Mouse (Mus musculus): ENCODE measurements around the gene Grik1. TPM values are rescaled to one million over a fixed set of nuclear protein-coding genes. Genes with fewer than 3 reads are reported as not detected.

The Grik1 gene
- not detected in 2 replicates for polyA plus RNA-seq (2012; ENCODE audit: insufficient read depth, insufficient read length, missing spikeins)

GRCm38 (mm10) chr16:88290132-88290772 is at the start of gene Grik1:
TSS of gene Grik1 (minus strand) at chr16:88290265.
- Histone ChIP-seq H3K27ac (ENCODE audit: insufficient read depth, low read depth, low read length) (no peak within 1 kb of the TSS), H3K4me1 (ENCODE audit: control insufficient read depth, insufficient read depth, low read length) (no peaks in the 10 kb centered on the region), H3K4me3 (ENCODE audit: insufficient read depth, low read length) (no peak within 1 kb of the TSS)
- TF ChIP-seq CTCF (IDR thresholded peaks at IDR 0.05; ENCODE audit: low read depth, low read length) (no peak), POLR2A (IDR thresholded peaks at IDR 0.05; ENCODE audit: borderline replicate concordance, low read depth, low read length) (no peak)

- Histone ChIP-seq H3K27ac (ENCODE audit: insufficient read depth, low read depth, low read length) (no peak overlapping the region), H3K4me1 (ENCODE audit: control insufficient read depth, insufficient read depth, low read length) (no peaks in the 10 kb centered on the region), H3K4me3 (ENCODE audit: insufficient read depth, low read length) (no peak overlapping the region)
- no peak for TF ChIP-seq CTCF (IDR thresholded peaks at IDR 0.05; ENCODE audit: low read depth, low read length)
- TF ChIP-seq POLR2A (IDR thresholded peaks at IDR 0.05; ENCODE audit: borderline replicate concordance, low read depth, low read length) = no peak
Observed at GRCm38 (mm10) chr16:88294209-88294608, 4.1 kb upstream of the Grik1 start.

DNA sequence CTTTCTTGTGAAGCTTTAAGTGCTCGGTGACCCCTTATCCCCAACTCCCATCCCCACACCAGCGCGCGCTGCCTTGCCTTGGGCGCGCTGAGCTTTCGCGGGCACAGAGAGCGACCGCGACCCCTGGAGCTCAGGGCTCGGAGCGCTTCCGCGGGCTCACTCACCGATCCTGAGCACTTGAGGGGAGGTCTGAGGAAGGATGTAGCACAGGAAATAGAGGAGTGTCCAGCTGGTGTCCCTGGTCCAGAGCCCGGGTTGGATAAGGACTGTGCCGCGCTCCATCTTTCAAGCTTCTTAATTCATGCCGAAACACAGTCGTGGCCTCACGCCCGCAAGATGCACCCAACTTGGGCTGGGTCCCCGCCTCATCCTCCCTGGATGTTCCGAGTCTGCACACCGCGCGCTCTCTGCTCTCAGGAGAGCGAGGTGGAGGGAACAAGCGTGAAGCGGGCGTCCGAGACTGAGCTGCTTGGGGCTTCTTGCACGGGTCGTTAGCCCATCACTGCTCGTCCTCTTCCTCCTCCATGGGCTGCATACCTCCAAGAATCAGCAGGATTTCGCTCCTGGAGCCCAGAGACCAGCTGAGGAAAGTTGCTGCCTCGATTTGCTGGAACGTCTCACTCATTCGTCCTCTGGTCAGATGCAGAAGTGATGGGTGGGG is 514 bp downstream of the Grik1 start:
- no peaks in the 10 kb centered on the region for H3K4me1 ChIP-seq (ENCODE audit: control insufficient read depth, insufficient read depth, low read length)
- H3K27ac ChIP-seq (ENCODE audit: insufficient read depth, low read depth, low read length) = no peak overlapping the region
- H3K4me3 ChIP-seq (ENCODE audit: insufficient read depth, low read length) = no peak overlapping the region
- no peak for TF ChIP-seq POLR2A (IDR thresholded peaks at IDR 0.05; ENCODE audit: borderline replicate concordance, low read depth, low read length)
- no peak for TF ChIP-seq CTCF (IDR thresholded peaks at IDR 0.05; ENCODE audit: low read depth, low read length)

DNA sequence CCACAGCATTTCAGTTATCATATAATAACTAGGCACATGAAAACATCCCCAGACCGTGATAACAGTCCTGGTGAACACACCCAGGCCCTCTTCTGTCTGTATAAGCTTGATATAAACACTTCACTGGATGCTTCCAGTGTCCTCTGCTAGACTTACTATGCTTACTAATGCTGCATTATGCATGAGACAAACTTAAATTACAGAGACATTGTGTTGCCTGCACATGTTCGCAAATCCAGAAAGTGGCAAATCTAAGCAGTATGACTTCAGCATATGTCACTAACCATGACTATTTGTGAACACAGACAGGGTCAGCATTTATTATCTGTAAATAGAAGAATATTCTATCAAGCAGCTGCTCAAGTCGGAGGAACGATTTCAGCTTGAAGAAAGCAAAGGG is 31.7 kb downstream of the Grik1 start:
- no peak overlapping the region for H3K4me3 ChIP-seq (ENCODE audit: insufficient read depth, low read length)
- TF ChIP-seq POLR2A (IDR thresholded peaks at IDR 0.05; ENCODE audit: borderline replicate concordance, low read depth, low read length) (no peak), CTCF (IDR thresholded peaks at IDR 0.05; ENCODE audit: low read depth, low read length) (no peak)
- H3K27ac ChIP-seq (ENCODE audit: insufficient read depth, low read depth, low read length) = no peak overlapping the region
- no peaks in the 10 kb centered on the region for H3K4me1 ChIP-seq (ENCODE audit: control insufficient read depth, insufficient read depth, low read length)

GRCm38 (mm10) chr16:88257072-88257471 is 33.0 kb downstream of the Grik1 start:
- Histone ChIP-seq H3K4me1 (ENCODE audit: control insufficient read depth, insufficient read depth, low read length) (no peaks in the 10 kb centered on the region), H3K4me3 (ENCODE audit: insufficient read depth, low read length) (no peak overlapping the region), H3K27ac (ENCODE audit: insufficient read depth, low read depth, low read length) (no peak overlapping the region)
- TF ChIP-seq CTCF (IDR thresholded peaks at IDR 0.05; ENCODE audit: low read depth, low read length) (no peak), POLR2A (IDR thresholded peaks at IDR 0.05; ENCODE audit: borderline replicate concordance, low read depth, low read length) (no peak)

GRCm38 (mm10) chr16:88256101-88256500 is 34.0 kb downstream of the Grik1 start:
- TF ChIP-seq POLR2A (IDR thresholded peaks at IDR 0.05; ENCODE audit: borderline replicate concordance, low read depth, low read length) = no peak
- TF ChIP-seq CTCF (IDR thresholded peaks at IDR 0.05; ENCODE audit: low read depth, low read length) = no peak
- no peak overlapping the region for H3K4me3 ChIP-seq (ENCODE audit: insufficient read depth, low read length)
- no peak overlapping the region for H3K27ac ChIP-seq (ENCODE audit: insufficient read depth, low read depth, low read length)
- no peaks in the 10 kb centered on the region for H3K4me1 ChIP-seq (ENCODE audit: control insufficient read depth, insufficient read depth, low read length)

DNA sequence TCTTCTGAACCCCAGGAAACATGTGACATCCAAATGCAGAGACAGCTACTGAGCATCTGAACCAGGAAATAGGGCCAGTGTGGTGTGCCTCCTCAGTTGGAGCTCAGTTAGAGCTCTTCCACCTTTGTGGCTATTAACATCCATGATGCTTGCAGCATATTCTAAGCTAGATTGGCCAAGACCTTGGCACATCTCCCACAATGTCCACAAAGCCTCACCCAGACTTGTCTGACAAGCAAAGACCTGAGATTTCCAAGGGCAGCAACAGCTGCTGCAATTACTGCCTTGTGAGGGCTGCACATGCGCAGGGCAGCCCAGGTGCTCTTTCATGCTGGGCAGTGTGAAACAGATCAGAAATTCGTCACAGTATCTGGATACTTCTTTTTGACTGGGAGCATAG is 37.4 kb downstream of the Grik1 start:
- no peak overlapping the region for H3K27ac ChIP-seq (ENCODE audit: insufficient read depth, low read depth, low read length)
- TF ChIP-seq POLR2A (IDR thresholded peaks at IDR 0.05; ENCODE audit: borderline replicate concordance, low read depth, low read length) (no peak), CTCF (IDR thresholded peaks at IDR 0.05; ENCODE audit: low read depth, low read length) (no peak)
- no peaks in the 10 kb centered on the region for H3K4me1 ChIP-seq (ENCODE audit: control insufficient read depth, insufficient read depth, low read length)
- no peak overlapping the region for H3K4me3 ChIP-seq (ENCODE audit: insufficient read depth, low read length)

- Histone ChIP-seq H3K27ac (ENCODE audit: insufficient read depth, low read depth, low read length) (no peak overlapping the region), H3K4me3 (ENCODE audit: insufficient read depth, low read length) (no peak overlapping the region), H3K4me1 (ENCODE audit: control insufficient read depth, insufficient read depth, low read length) (no peaks in the 10 kb centered on the region)
- no peak for TF ChIP-seq CTCF (IDR thresholded peaks at IDR 0.05; ENCODE audit: low read depth, low read length)
- TF ChIP-seq POLR2A (IDR thresholded peaks at IDR 0.05; ENCODE audit: borderline replicate concordance, low read depth, low read length) = no peak
Observed at GRCm38 (mm10) chr16:88251049-88251448, 39.0 kb downstream of the Grik1 start.

DNA sequence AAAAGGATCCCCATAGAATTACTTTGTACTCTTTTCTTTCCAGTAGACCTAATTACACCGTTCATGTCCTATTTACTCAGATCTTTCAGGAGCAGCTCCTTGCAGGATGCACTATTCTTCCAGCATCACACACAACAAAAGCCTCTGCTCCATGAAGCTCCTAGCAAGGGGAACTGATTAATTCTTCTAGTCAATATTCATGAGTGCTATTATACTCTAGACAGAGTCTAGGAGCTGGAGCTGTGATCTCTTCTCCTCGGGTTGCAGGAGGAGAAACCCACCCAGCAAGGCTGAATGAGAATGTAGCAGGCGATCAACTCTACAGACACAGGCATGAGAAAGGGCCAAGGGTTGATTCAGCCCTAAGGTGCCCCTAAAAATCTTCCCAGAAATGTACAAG is 40.2 kb downstream of the Grik1 start:
- H3K4me3 ChIP-seq (ENCODE audit: insufficient read depth, low read length) = no peak overlapping the region
- no peak overlapping the region for H3K27ac ChIP-seq (ENCODE audit: insufficient read depth, low read depth, low read length)
- no peaks in the 10 kb centered on the region for H3K4me1 ChIP-seq (ENCODE audit: control insufficient read depth, insufficient read depth, low read length)
- TF ChIP-seq CTCF (IDR thresholded peaks at IDR 0.05; ENCODE audit: low read depth, low read length) = no peak
- TF ChIP-seq POLR2A (IDR thresholded peaks at IDR 0.05; ENCODE audit: borderline replicate concordance, low read depth, low read length) = no peak

- TF ChIP-seq POLR2A (IDR thresholded peaks at IDR 0.05; ENCODE audit: borderline replicate concordance, low read depth, low read length) (no peak), CTCF (IDR thresholded peaks at IDR 0.05; ENCODE audit: low read depth, low read length) (no peak)
- Histone ChIP-seq H3K4me3 (ENCODE audit: insufficient read depth, low read length) (no peak overlapping the region), H3K4me1 (ENCODE audit: control insufficient read depth, insufficient read depth, low read length) (no peaks in the 10 kb centered on the region), H3K27ac (ENCODE audit: insufficient read depth, low read depth, low read length) (no peak overlapping the region)
Observed at GRCm38 (mm10) chr16:88247586-88247985, 42.5 kb downstream of the Grik1 start.
